Mouse (Mus musculus): Measurements from ENCODE around the gene Il19.

Gene Il19

GRCm38 (mm10) chr1:130940065-130940687 lies at the start of gene Il19:
TSS of gene Il19 (minus strand) at chr1:130940115.
- no peak for DNase-seq (ENCODE audit: low spot score)

GRCm38 (mm10) chr1:130989331-130989730 lies 49.4 kb upstream of the Il19 start:
- no peak for DNase-seq (ENCODE audit: low spot score)

GRCm38 (mm10) chr1:130987418-130987817 lies 47.5 kb upstream of the Il19 start:
- DNase-seq (ENCODE audit: low spot score): no peak

DNA sequence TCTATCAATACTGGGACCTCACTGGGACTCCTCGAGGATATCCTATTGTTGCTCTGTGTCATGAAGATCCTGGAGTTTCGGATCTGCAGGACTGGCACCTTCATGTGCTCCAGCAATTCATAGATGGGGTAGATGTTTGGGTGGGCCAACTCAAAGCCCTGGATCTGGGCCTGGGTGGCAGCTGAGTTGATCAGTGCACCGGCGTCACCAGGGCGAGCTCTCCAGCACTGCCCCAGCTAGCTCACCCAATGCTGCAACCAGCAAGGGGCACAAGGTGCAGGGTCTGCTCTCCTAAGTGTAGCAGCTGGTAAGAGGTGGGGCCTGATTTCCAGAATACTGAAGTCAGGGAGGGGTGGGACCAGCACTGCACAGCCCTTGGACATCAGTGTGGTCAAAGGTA lies 47.1 kb upstream of the Il19 start:
- no peak for DNase-seq (ENCODE audit: low spot score)

- no peak for DNase-seq (ENCODE audit: low spot score)
These were observed 44.5 kb upstream of the Il19 start for GRCm38 (mm10) chr1:130984441-130984840.

DNA sequence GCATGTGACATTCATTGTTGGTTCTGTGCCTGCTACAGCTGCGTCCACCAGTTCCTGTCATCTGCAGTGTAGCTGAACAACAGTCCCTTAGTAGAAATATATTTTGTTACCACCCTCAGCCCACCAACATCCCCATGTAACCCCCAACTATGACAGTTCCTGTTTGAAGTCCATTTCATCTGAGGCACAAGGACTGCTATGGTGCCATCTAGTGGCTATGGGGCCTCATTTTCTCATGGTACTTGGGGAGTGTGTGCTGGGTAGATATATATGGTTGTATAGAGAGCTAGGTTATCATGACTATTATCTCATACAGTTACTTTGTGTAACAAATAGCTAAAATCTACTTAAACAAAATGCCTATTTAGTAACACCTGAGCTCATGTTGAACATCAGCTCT lies 39.5 kb upstream of the Il19 start:
- peak; percentile 36 for DNase-seq (ENCODE audit: low spot score)

GRCm38 (mm10) chr1:130963891-130964290 lies 24.0 kb upstream of the Il19 start:
- DNase-seq (ENCODE audit: low spot score): no peak

- DNase-seq (ENCODE audit: low spot score): no peak
These were observed 7.0 kb upstream of the Il19 start for GRCm38 (mm10) chr1:130946920-130947319.

- DNase-seq (ENCODE audit: low spot score): no peak
These were observed 1.9 kb upstream of the Il19 start for GRCm38 (mm10) chr1:130941801-130942200.

DNA sequence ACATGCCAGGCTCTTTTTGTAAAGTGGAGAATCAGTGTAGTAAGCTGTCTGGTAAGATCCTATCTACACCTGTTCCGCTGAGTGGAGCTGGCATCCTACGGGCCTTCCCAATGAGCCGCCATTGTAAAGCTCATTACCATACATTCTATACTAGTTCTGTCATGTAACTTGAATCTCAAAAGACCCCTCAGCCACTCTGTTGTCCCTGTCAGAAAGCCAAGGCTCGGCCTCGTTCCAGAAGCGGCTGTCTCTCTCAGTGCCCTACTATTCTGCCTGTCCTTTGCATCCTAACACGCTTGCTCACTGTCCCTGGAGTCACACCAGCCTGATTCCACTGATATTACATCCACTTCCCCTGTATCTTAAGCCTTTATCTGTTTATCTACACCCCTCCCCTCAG lies 1.7 kb downstream of the Il19 start:
- no peak for DNase-seq (ENCODE audit: low spot score)

DNA sequence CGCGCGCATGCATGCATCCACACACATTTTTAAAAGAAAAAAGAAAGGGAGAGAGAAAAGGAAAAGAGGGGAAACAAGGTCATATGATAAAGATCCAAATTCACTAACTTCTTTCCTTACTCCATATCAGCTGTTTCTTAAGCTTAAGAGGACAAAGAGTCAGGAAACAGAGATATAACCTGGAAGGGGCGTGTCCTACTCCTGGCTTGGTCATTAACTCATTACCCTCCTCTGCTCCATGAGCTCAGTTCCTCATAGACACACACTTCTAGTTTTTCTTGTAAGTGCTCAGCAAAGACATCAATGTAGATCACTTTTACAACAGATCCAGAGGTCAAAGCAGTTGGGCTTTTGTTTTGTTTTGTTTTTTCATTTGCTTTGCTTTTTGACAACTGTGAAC lies 2.7 kb downstream of the Il19 start:
- DNase-seq (ENCODE audit: low spot score): no peak

- DNase-seq (ENCODE audit: low spot score): no peak
These were observed 3.6 kb downstream of the Il19 start for GRCm38 (mm10) chr1:130936351-130936750.

GRCm38 (mm10) chr1:130926484-130926883 lies 13.4 kb downstream of the Il19 start:
- no peak for DNase-seq (ENCODE audit: low spot score)

DNA sequence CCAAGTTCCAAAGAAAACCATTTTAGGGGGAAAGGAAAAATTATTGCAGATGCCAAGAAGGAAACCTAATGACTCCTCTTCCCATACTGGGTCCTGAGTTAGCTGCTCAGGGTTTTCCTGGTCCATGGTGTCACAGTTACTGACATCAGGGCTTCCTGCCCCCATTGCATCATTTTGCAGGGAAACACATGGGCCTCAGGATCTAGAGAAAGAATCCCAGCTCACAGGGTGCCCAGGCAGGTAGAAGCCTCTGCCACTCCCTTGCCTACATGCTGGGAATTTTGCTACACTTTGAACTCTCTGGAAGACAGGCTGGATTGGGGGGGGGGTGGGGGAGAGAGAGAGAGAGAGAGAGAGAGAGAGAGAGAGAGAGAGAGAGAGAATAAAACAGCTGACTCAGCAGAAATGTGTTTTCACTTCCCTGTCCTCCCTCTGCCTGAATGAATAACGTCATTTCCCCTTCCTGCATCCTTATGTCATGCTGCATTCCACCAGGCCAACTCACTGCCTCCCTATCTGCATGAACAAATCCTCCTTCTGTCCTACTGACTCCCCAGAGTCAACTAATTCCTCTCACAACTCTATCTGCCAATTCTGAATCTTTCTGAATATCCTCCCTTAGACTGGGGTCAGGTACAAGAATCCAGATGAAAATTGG lies 21.5 kb downstream of the Il19 start:
- no peak for DNase-seq (ENCODE audit: low spot score)

- DNase-seq (ENCODE audit: low spot score): no peak
These were observed 28.4 kb downstream of the Il19 start, which contains the start of gene Il20 for GRCm38 (mm10) chr1:130911401-130912010. TSS of gene Il20 (minus strand) at chr1:130911451.

GRCm38 (mm10) chr1:130902505-130902904 lies 37.4 kb downstream of the Il19 start:
- no peak for DNase-seq (ENCODE audit: low spot score)

DNA sequence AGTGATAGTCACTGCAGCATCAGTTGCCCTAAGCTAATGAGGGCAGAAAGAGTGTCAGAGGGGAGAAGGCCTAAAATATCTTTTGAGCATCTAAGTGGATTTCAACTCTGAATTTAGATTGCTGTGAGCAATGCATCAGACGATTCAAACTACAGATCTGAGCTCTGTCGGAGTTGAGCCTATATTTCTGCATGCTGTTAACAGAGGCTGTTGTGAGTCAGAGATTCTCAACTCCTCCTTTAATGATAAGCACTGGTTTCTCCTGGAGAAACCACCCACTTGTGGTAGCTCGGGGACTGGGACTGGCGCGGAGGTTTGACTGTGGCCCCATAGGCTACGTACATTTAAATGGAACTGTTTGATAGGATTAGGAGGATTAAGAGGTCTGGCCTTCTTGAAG lies 45.4 kb downstream of the Il19 start:
- DNase-seq (ENCODE audit: low spot score): no peak

DNA sequence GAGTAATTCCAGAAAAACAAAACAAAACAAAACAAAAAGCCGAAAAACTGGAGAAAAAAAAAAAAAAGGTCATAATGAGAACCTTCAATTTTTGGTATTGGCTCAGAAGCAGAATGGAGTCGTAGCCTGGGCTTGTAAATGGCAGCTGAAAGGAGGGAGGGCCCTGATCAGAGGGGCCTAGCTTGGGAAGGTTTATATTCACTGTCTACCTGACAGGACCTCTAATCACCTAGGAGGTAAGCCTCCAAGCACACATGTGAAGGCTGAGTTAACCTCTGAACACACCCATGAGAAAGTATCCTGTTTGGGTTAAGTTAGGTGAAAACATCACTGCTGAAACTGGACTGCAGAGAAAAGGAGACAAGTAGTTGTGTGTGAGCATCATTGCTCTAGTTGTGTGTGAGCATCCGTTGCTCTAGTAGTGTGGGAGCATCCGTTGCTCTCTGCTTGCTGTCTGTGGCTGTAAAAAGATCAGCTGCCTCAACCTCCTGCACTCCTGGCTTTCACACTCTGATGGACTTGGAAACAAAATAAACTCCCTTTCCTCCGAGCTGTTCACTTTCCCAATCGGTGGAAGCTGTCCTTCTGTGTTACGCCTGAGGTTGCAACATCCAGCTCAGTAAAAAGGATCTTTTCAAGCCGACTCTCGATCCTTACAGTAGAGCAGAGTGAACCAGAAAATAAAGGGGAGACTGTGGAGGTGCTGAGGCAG lies 46.4 kb downstream of the Il19 start:
- no peak for DNase-seq (ENCODE audit: low spot score)

GRCm38 (mm10) chr1:130892446-130892845 lies 47.5 kb downstream of the Il19 start:
- DNase-seq (ENCODE audit: low spot score): no peak

DNA sequence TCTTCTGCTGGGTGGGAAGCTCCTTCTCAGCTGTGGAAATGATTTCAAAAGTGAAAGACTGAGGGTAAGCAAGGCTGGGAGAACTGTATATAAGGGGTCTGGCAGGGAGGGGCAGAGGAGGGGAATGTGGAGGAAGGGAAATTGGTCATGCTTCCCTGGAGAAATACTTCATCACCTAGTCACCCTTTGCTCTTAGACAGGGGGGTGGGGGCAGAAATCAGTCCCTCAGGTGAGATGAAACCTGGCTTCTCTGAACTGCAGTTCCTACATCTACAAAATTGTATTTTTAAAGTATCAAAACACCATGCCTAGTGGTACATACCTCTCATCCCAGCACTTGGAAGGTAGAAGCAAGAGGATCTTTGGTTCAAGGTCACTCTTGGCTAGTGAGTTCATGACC lies 52.6 kb downstream of the Il19 start, which contains the start of gene Il24:
Gene Il24, minus strand, starts transcription at position 101 of the 400 bp plus-strand sequence.
- no peak for DNase-seq (ENCODE audit: low spot score)

DNA sequence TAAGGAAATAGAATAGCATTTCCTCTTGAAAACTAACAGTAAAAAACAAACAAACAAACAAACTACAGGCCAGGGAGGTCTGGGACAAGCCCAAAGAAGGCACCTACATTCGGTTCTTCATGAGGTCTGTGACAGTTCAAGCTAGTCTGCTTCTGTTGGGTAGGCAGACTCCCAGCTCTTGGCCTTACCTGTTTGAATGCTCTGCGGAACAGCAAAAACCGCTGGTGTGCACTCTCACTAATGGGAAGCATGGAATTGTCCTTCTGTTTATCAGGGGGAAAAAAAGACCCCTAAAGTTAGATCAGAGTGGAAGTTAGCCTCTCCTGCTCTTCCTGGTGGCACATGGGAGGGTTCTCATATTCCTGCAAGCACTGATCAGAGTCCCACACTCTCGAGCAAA lies 56.8 kb downstream of the Il19 start:
- no peak for DNase-seq (ENCODE audit: low spot score)

Data from lung, postnatal 25 days (tissue).